25 mouse cellular contexts compared by ENCODE assay signal in the genomic region with DNA sequence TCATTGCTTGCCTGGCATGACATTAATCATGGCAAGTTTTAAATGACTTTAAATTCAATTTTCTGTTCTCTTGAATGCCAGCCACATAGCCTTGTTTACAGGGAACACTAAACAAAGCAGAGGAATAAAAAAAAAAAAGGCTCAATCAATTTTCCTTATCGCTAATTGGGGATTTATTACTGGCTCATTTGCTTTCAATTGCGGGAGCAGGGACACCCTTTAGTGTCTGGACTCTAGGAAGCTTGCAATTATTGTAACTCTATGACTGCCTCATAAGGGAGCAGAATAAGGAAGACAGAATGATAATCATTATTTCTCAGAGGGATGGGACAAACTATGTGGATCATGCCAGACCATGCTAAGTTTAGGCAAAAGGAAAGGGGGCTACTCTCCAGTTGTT.
A peak's percentile ranks its signal among the peaks of the same experiment; 100 is the strongest.
DNase-seq lines count a peak whose midpoint lies in the region; ATAC-seq and TF ChIP-seq lines count a peak whose summit lies in the region.
"Had no signal": no experiment of that assay in that cellular context is flagged by ENCODE, and none has a peak within 500 bp of the region (broad histone marks: within the 10 kb centered on the region; RNA-seq: fewer than 3 reads in every experiment).

No protein-coding gene starts in this region.

- no peak overlapping the region for H3K4me3 ChIP-seq in forebrain, embryonic 11.5 days (ENCODE audit: low read depth, low read length)
- H3K4me3 ChIP-seq in forebrain, postnatal 0 days (ENCODE audit: low read depth, low read length): no peak overlapping the region
- H3K4me3 ChIP-seq in midbrain, postnatal 0 days (ENCODE audit: low read depth, low read length): no peak overlapping the region
- no peak overlapping the region for H3K4me3 ChIP-seq in midbrain, embryonic 16.5 days (ENCODE audit: low read depth, low read length)
- H3K4me3 ChIP-seq: embryonic facial prominence, embryonic 13.5 days; embryonic facial prominence, embryonic 15.5 days; erythroblast, embryonic 14.5 days; forebrain, embryonic 10.5 days; forebrain, embryonic 13.5 days had no signal

- H3K36me3 ChIP-seq in forebrain, embryonic 11.5 days (ENCODE audit: control insufficient read depth, insufficient read depth, low read length): no peaks in the 10 kb centered on the region
- H3K36me3 ChIP-seq in forebrain, postnatal 0 days (ENCODE audit: insufficient read depth): no peaks in the 10 kb centered on the region
- no peaks in the 10 kb centered on the region for H3K36me3 ChIP-seq in midbrain, postnatal 0 days (ENCODE audit: insufficient read depth, low read length)
- H3K36me3 ChIP-seq in midbrain, embryonic 16.5 days (ENCODE audit: control insufficient read depth, insufficient read depth, low read length): no peaks in the 10 kb centered on the region
- H3K36me3 ChIP-seq: embryonic facial prominence, embryonic 13.5 days; embryonic facial prominence, embryonic 15.5 days; forebrain, embryonic 10.5 days; G1E had no signal

- H3K4me2 ChIP-seq in forebrain, embryonic 11.5 days (ENCODE audit: low read depth, low read length, severe bottlenecking): no peak overlapping the region
- no peak overlapping the region for H3K4me2 ChIP-seq in forebrain, postnatal 0 days (ENCODE audit: low read depth)
- no peak overlapping the region for H3K4me2 ChIP-seq in midbrain, postnatal 0 days (ENCODE audit: low read depth, low read length, poor library complexity, severe bottlenecking)
- H3K4me2 ChIP-seq in midbrain, embryonic 16.5 days (ENCODE audit: low read length): no peak overlapping the region
- H3K4me2 ChIP-seq: embryonic facial prominence, embryonic 13.5 days; embryonic facial prominence, embryonic 15.5 days; forebrain, embryonic 13.5 days had no signal

- H3K27ac ChIP-seq in forebrain, embryonic 11.5 days (ENCODE audit: low read depth, low read length): no peak overlapping the region
- H3K27ac ChIP-seq in forebrain, postnatal 0 days (ENCODE audit: low read depth, low read length): no peak overlapping the region
- no peak overlapping the region for H3K27ac ChIP-seq in midbrain, postnatal 0 days (ENCODE audit: low read depth, low read length)
- no peak overlapping the region for H3K27ac ChIP-seq in midbrain, embryonic 16.5 days (ENCODE audit: low read length)
- H3K27ac ChIP-seq: embryonic facial prominence, embryonic 13.5 days; embryonic facial prominence, embryonic 15.5 days; forebrain, embryonic 10.5 days; forebrain, embryonic 13.5 days had no signal

- no peak for DNase-seq in forebrain, embryonic 11.5 days (ENCODE audit: low spot score)
- DNase-seq in forebrain, postnatal 0 days: no peak
- peak; percentile 10 for DNase-seq in midbrain, postnatal 0 days (ENCODE audit: low spot score)
- peak; percentile 55 for DNase-seq in MN1 (ENCODE audit: low spot score)
- DNase-seq in gastrocnemius, postnatal 10 days: no peak
- DNase-seq: adrenal gland, adult 2 months; adrenal gland, postnatal 10 days; adrenal gland, postnatal 25 days; B cell, adult 2 months; cerebellum, adult 11 months; cerebellum, adult 18-20 months; cerebellum, adult 8-10 months; cerebellum, adult 9-11 months; cerebellum, postnatal 14 days; cerebellum, postnatal 36 days; embryo, embryonic 11 days had no signal

- 50% methylated on average over 2 of the region's 2 CpGs for WGBS in forebrain, embryonic 11.5 days
- 29% methylated on average over 2 of the region's 2 CpGs for WGBS in forebrain, postnatal 0 days
- 83% methylated on average over 2 of the region's 2 CpGs for WGBS in midbrain, postnatal 0 days
- 77% methylated on average over 2 of the region's 2 CpGs for WGBS in midbrain, embryonic 16.5 days

- no peaks in the 10 kb centered on the region for H3K9me3 ChIP-seq in forebrain, embryonic 11.5 days (ENCODE audit: control insufficient read depth, low read length)
- H3K9me3 ChIP-seq in forebrain, postnatal 0 days (ENCODE audit: low read length): no peaks in the 10 kb centered on the region
- H3K9me3 ChIP-seq in midbrain, postnatal 0 days (ENCODE audit: low read length): no peaks in the 10 kb centered on the region
- no peaks in the 10 kb centered on the region for H3K9me3 ChIP-seq in midbrain, embryonic 16.5 days (replicated peaks; ENCODE audit: control insufficient read depth, low read length, poor library complexity, severe bottlenecking)
- H3K9me3 ChIP-seq: embryonic facial prominence, embryonic 13.5 days; embryonic facial prominence, embryonic 15.5 days; forebrain, embryonic 10.5 days; forebrain, embryonic 13.5 days had no signal

- H3K9ac ChIP-seq in forebrain, embryonic 11.5 days (ENCODE audit: low read length): no peak overlapping the region
- H3K9ac ChIP-seq in forebrain, postnatal 0 days: no peak overlapping the region
- no peak overlapping the region for H3K9ac ChIP-seq in midbrain, postnatal 0 days (replicated peaks; ENCODE audit: low read length, poor library complexity, severe bottlenecking)
- H3K9ac ChIP-seq in midbrain, embryonic 16.5 days (ENCODE audit: low read depth, low read length): no peak overlapping the region
- H3K9ac ChIP-seq: embryonic facial prominence, embryonic 13.5 days; embryonic facial prominence, embryonic 15.5 days; forebrain, embryonic 13.5 days had no signal

- H3K4me1 ChIP-seq in forebrain, embryonic 11.5 days (replicated peaks; ENCODE audit: control insufficient read depth, insufficient read depth, low read length): no peaks in the 10 kb centered on the region
- no peaks in the 10 kb centered on the region for H3K4me1 ChIP-seq in forebrain, postnatal 0 days (ENCODE audit: insufficient read depth)
- no peaks in the 10 kb centered on the region for H3K4me1 ChIP-seq in midbrain, postnatal 0 days (ENCODE audit: insufficient read depth, low read length)
- H3K4me1 ChIP-seq in midbrain, embryonic 16.5 days (ENCODE audit: control insufficient read depth, insufficient read depth, low read length): no peaks in the 10 kb centered on the region
- H3K4me1 ChIP-seq: embryonic facial prominence, embryonic 13.5 days; embryonic facial prominence, embryonic 15.5 days had no signal

- ATAC-seq in forebrain, embryonic 11.5 days (replicated peaks; ENCODE audit: low FRiP score): peak; percentile 15; the same call in 1 of the 2 replicates
- ATAC-seq in forebrain, postnatal 0 days: no peak
- ATAC-seq in midbrain, postnatal 0 days (ENCODE audit: low FRiP score): no peak
- ATAC-seq in midbrain, embryonic 16.5 days: no peak
- ATAC-seq: CD4-positive, CD25-positive, alpha-beta regulatory T cell, adult 4 months; forebrain, embryonic 13.5 days had no signal

- TF ChIP-seq CTCF in forebrain, postnatal 0 days (IDR thresholded peaks at IDR 0.05; ENCODE audit: low read depth): no peak
- no peak for TF ChIP-seq CTCF in midbrain, postnatal 0 days (IDR thresholded peaks at IDR 0.05)

- H3K27me3 ChIP-seq in forebrain, embryonic 11.5 days (ENCODE audit: control insufficient read depth, insufficient read depth, low read length): no peaks in the 10 kb centered on the region
- H3K27me3 ChIP-seq in forebrain, postnatal 0 days (ENCODE audit: insufficient read depth, low read length): no peaks in the 10 kb centered on the region
- H3K27me3 ChIP-seq in midbrain, postnatal 0 days (ENCODE audit: insufficient read depth, low read length): no peaks in the 10 kb centered on the region
- H3K27me3 ChIP-seq in midbrain, embryonic 16.5 days (ENCODE audit: control insufficient read depth, insufficient read depth, low read depth, low read length): no peaks in the 10 kb centered on the region
- H3K27me3 ChIP-seq: CH12.LX; embryonic facial prominence, embryonic 13.5 days; embryonic facial prominence, embryonic 15.5 days; forebrain, embryonic 13.5 days had no signal

Comparison
In these comparisons a context has a peak if more than half of its experiments do, and no peak if none do; other contexts are left out.
1. DNase-seq: peak in midbrain, postnatal 0 days (single experiment) and MN1 (single experiment); none in forebrain, embryonic 11.5 days (single experiment), forebrain, postnatal 0 days (single experiment) and gastrocnemius, postnatal 10 days (single experiment).